Mouse (Mus musculus) cerebellum, adult (tissue): ENCODE results near the gene Lrrc31.
"Not testable (repeated sequence)": the region's sequence is repeated elsewhere in the genome, so short reads cannot be mapped to it uniquely, and the experiment has no call there.

Source experiments
- ATAC-seq: cut with Nextera tagmentation; 2 replicates; pipeline ENCODE4 v1.9.2; 2017; ENCODE audit warnings: mild to moderate bottlenecking, moderate library complexity, mixed read lengths; ENCODE audit not compliant: insufficient number of reproducible peaks, low FRiP score, low TSS enrichment

Lrrc31 gene

DNA sequence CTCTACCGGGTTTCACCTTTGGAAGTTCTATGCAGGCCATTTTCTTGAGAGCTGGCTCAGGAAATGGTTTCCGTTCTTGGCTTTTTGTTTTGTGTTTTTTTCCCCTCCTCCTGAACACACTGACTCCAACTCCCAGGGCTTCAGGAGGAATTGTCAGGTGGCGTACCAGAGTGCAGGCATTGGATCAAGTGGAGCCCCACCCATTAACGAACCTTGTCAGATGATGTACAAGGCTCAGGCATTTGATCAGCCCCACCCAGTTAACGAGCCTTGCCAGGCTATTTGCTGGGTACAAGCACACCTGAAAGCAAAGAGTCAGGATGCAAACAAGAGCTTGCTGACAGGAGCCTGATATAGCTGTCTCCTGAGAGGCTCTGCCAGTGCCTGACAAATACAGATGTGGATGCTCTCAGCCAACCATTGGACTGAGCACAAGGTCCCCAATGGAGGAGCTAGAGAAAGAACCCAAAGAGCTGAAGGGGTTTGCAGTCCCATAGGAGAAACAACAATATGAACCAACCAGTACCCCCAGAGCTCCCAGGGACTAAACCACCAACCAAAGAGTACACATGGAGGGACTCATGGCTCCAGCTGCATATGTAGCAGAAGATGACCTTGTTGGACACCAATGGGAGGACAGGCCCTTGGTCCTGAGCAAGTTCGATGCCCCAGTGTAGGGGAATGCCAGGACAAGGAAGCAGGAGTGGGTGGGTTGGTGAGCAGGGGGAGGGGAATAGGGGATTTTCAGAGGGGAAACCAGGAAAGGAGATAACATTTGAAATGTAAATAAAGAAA lies at the start of gene Lrrc31:
TSS of gene Lrrc31 (minus strand) at position 133 of the 795 bp plus-strand sequence.
- not testable (repeated sequence) for ATAC-seq

GRCm38 (mm10) chr3:30748316-30748715 lies 48.7 kb upstream of the Lrrc31 start:
- no peak for ATAC-seq

DNA sequence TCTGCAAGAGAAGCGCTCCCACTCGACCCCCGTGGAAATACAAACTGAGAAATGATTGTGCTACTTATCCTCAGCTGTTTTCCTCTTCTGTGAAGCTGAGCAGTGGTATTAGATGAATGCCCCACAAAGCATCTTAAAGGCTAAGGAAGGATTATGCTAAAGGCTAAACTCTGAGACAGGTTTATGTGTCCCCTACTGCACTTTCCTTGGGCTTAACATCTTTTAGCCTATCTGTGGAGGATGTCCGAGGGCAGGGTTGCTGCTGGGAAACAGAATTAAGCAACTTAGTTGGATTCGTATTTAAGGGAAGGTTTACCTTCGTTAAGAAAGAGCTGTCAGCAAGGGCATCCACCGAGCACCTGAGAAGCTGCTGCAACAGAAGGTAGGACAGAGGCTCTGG lies 46.4 kb upstream of the Lrrc31 start, which contains the start of gene Samd7:
TSS of gene Samd7 (plus strand) at position 288 of the 400 bp plus-strand sequence.
- no peak for ATAC-seq

GRCm38 (mm10) chr3:30742891-30743290 lies 43.2 kb upstream of the Lrrc31 start:
- ATAC-seq = no peak

DNA sequence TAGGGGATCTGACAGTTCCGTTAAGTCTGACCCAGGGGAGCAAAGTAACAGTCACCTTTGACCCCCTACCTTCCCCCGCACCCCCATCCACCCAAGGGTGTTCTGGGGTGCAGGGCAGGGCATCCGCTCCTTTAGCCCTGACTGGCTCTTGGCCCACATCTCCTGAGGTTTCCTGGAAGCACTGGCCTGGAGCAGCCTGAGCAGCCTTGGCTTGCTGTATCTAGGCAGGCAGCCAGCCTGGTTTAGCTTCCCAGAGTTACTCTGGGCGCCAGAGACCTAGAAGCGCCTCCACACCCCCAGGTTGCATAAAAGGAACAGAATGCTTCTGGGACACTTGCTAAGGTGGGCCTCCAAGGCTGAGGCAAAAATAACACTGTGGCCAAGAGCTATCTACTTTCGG lies 41.7 kb upstream of the Lrrc31 start:
- peak; percentile 73; the same call in 1 of the 2 replicates for ATAC-seq

DNA sequence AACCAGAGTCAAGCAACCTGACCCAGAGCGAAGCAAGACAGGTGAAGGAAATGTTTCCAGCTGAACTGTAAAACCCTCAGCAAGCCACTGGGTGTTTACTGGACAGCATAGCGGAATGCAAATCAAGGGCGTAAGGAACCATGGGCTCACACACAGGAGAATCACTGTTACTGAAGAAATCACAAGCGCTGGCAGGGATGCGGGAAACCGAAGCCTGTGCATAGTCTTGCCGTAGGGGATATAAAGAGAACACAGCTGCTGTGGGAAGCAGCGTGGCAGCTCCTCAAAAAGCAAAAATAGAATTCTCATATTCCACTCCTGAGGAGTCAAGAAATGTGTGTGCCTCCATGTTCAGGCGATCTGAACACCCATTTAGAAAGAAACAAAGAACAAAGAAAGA lies 37.2 kb upstream of the Lrrc31 start:
- ATAC-seq = no peak

DNA sequence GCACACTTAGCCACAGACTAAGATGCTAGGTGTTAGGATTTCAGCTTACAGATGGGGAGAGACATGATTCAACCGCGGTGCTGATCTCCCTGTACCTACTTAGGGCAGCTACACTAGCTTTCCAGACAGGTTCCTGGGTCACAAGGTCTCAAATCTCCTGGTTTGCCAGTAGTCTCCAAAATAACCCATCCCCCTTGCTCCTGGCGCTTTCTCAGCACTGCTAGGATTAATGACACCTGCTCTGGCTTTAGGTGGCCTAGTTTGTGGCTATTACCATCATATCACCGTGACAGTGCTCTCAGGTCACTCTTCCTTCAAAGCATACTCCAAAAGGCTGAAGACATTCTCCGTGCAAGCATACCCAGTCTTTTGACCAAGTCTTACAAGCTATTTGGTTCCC lies 29.4 kb upstream of the Lrrc31 start:
- ATAC-seq = no peak

- ATAC-seq = no peak
Measured at GRCm38 (mm10) chr3:30727209-30727608, 27.6 kb upstream of the Lrrc31 start.

- ATAC-seq = no peak
Measured at GRCm38 (mm10) chr3:30725514-30725913, 25.9 kb upstream of the Lrrc31 start.

DNA sequence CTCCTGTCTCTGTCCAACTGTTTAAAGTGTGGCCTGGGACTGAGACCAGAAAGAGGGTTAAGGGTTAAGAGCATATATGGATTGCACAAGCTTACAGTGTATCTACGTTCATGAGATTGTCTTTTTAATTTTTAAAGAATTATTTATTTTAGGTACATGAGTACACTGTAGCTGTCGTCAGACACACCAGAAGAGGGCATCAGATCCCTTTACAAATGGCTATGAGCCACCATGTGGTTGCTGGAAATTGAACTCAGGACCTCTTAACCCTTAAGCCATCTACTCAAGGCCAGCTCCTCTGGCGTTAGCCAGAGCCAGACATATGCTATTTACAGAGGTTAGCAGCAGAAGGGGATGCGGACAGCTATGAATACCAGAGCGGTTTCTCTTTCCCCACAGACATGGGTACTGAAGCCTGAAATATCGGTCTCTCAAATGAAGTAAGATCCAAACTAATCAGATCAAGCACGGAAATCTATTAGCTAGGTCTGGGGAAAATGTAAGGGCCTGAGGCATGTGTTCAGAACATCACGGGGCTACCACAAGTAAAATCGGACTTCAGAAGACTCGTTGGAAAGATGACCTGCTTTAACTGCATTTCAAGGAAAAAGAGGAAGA lies 25.3 kb upstream of the Lrrc31 start:
- no peak for ATAC-seq

DNA sequence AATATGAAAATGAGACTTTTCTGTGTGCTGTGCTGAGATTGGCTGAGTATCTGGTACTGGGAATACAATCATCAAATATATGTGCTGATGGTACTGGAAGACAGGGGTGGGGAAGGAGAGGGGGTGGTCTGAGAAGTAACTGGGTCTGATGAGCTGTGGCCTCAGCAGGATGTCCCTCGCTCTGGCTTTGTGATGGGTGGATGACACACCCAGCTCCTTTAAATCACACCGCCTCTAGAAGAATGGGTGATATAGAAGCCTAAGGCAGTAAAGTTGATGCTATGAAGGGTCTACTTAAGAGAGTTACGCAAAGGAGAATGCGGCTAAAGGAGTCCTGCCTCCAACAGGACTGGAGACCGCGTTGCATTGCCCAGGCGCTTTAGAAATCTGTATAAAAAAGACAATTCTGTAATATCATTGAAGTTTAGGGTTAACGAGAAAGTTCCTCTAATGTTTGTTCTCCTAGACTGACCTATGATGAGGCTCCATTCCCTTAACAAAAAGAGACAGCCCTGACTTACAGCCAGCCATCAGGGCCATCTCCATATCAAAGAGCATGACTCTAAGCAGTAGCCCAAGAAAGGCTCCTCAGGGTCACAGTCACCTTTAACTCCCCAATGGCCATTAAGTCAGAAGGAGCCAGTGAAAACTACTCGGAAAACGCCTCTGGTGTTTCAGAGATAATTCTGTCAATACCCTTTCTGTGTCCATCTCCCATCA lies 24.6 kb upstream of the Lrrc31 start:
- ATAC-seq = no peak

- ATAC-seq = no peak
Measured at GRCm38 (mm10) chr3:30723179-30723578, 23.5 kb upstream of the Lrrc31 start.

GRCm38 (mm10) chr3:30722461-30722860 lies 22.8 kb upstream of the Lrrc31 start:
- no peak for ATAC-seq

- no peak for ATAC-seq
Measured at GRCm38 (mm10) chr3:30722036-30722435, 22.4 kb upstream of the Lrrc31 start.

- ATAC-seq = no peak
Measured at GRCm38 (mm10) chr3:30718649-30719048, 19.0 kb upstream of the Lrrc31 start.

- ATAC-seq = no peak
Measured at GRCm38 (mm10) chr3:30713334-30713733, 13.7 kb upstream of the Lrrc31 start.

DNA sequence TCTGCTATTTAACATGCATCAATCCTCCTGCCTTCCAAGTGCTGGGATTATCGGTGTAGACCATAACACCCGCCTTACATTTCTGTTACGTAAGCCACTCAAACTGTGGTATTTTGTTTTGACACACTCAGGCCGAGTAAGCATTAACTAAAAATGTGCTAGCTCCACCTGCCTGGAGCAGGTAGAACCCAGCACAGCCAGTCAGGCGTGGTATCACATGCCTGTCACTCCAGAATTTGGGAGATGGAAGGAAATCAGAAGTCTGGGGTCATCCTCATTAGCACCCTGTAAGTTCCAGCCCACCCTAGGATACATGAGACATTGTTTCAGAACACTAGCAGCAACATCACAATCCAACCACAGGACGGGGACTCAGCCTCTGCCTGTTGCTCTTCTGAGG lies 10.5 kb upstream of the Lrrc31 start:
- no peak for ATAC-seq

GRCm38 (mm10) chr3:30706614-30707276 lies 7.1 kb upstream of the Lrrc31 start:
- ATAC-seq = no peak

DNA sequence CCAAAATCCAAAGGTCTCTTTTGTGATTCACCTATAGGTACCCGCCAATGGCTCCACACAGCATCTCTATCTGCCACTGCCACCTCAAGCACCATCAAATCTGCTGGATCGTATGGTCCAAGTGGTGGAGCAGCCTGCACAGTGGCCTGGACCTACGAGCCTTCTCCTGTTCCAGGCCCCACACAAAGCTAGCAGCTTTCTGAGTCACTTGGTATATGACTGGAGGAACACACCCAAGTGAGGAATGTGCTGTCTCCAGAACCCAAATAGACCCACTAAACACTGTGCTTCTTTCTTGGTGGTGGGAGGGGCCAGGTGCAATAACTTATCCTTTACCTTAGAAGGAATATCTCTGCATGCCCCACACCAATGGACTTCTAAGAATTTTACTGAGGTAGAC lies 6.3 kb upstream of the Lrrc31 start:
- ATAC-seq = no peak

- no peak for ATAC-seq
Measured at GRCm38 (mm10) chr3:30697891-30698290, 1.8 kb downstream of the Lrrc31 start.

- ATAC-seq = 0 out of 2 replicates have a peak, but pooled peaks have one; percentile 42
Measured at GRCm38 (mm10) chr3:30696346-30696745, 3.3 kb downstream of the Lrrc31 start.
